Mouse (Mus musculus): ENCODE measurements at regions not wholly inside any gene's neighbourhood (a gene's known extent, or its start where the extent isn't known, plus 50 kb on each side); places are given as distances from the start of the nearest gene placed in this dataset.

DNA sequence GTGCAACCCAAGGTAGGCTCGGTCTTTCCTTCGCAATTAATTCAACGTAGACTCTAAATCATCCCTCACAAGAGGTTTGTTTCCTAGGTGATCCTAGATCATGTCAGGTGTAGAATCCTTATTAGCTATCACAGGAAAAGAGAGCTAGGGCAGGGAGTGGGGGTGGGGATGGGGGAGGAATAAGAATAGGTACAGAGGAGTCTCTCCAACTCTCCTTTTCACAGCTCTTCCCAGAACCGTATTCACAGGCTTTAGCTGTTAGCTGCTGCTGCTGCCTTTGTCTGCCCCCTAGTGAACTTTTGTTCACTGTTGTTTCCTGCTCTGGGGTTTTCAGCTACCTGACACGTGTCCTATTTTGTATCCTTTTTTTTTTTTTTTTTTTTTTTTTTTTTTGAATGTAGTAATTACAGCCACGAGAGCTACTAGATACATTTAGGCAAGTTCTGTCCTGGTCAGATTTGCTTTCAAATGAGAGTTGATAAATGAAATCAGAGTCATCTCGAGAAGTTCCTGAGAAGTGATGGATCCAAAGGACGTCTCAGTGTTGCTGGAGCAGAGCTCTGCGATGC lies 131.7 kb upstream of the Nrsn1 start:
- Histone ChIP-seq H3K4me1 (peaks cover 28% of the 10 kb centered on the region), H3K27me3 (replicated peaks) (no peaks in the 10 kb centered on the region), H3K9ac (no peak overlapping the region), H3K27ac (peak overlapping the region; percentile 65), H3K4me3 (no peak overlapping the region), H3K9me3 (no peaks in the 10 kb centered on the region), H3K36me3 (replicated peaks) (no peaks in the 10 kb centered on the region), H3K4me2 (no peak overlapping the region)
- 25% methylated on average over 9 of the region's 9 CpGs for WGBS
- ATAC-seq (replicated peaks) = peak; percentile 73

DNA sequence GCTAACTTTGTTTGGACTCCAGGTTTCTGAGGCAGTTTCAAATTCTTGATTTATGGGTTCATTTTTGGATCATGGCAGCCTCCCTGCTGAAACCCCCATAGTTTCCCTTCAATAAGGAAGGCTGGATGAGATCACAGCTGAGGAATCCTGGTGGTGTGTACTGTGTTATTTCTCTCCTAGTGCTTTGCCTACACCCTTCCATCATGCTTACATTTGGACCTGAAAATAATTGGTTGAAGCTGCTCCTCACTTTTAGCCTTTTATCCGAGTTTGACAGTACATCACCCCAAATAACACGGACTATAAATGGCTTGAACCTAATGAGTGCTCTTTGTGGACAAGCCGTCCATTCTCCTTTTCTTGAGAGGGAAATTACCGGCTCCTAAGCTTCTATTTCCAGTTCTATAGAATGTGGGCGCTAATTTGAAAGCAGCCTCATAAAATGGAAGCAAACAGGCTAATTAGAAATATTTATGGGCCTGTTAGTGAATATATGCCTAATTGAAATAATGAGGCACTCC lies 122.5 kb upstream of the Nrsn1 start:
- no peaks in the 10 kb centered on the region for H3K27me3 ChIP-seq (replicated peaks)
- H3K9me3 ChIP-seq = no peaks in the 10 kb centered on the region
- H3K9ac ChIP-seq = no peak overlapping the region
- 73% methylated on average over 5 of the region's 5 CpGs for WGBS
- no peaks in the 10 kb centered on the region for H3K36me3 ChIP-seq (replicated peaks)
- H3K4me1 ChIP-seq = no peaks in the 10 kb centered on the region
- H3K27ac ChIP-seq = no peak overlapping the region
- ATAC-seq (replicated peaks) = no peak
- H3K4me2 ChIP-seq = no peak overlapping the region
- no peak overlapping the region for H3K4me3 ChIP-seq

DNA sequence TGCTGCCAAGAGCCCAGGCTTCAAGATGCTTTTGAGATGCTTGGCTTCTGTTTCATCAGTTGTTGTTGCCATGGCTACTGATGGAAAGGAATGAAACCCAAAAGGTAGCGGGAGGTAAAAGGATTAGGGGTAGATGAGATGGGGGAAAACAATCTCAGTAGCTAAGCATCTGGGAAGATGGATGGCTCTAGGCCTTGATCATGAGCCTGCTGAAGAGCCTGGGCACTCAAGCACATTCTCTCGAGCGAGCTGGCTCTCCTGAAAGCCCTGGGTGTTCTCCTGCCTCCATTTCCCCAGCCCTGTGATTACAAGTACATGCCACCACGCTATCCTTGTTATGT lies 92.3 kb upstream of the Nrsn1 start:
- ATAC-seq (replicated peaks) = no peak
- peak overlapping the region; percentile 57 for H3K27ac ChIP-seq
- H3K36me3 ChIP-seq (replicated peaks) = no peaks in the 10 kb centered on the region
- no peak overlapping the region for H3K4me2 ChIP-seq
- no peaks in the 10 kb centered on the region for H3K9me3 ChIP-seq
- H3K4me3 ChIP-seq = no peak overlapping the region
- H3K9ac ChIP-seq = no peak overlapping the region
- peaks cover 11% of the 10 kb centered on the region for H3K4me1 ChIP-seq
- H3K27me3 ChIP-seq (replicated peaks) = no peaks in the 10 kb centered on the region
- 36% methylated on average over 4 of the region's 4 CpGs for WGBS

DNA sequence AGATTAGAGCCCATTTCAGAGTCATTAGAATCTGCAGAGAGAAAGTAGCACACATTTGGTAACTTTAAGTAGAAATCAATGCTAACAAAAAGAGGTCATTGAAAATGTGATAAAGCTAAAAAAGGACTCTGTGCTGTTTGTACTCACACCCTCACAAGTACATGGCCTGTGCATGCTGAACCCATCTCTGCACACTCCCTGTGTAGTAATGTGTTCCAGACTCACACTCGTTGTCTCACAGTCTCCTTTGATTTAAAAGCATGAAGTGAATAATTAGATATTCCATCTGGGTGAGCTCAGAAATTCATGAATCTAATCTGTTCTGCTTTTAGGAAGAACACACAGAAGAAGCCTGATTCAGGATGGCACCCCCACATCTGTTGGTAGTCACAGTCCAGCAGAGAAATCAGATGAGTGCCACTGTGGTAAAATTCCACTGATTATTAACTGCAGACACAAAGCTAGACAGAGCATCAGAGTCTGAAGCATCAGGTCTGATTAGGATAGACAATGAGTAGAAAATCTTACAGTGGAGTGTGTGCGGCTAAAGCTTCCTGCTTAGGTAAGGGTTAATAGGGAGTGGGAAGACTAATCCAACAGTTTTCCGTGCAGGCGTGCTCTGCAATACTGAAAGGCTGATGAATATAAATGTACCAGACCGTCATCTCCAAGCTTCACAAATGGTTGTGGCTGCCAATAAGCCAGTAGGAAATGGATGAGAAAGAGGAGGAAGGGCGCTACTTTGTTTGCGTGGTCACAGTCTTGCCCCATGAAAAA lies 91.7 kb upstream of the Nrsn1 start:
- peak; percentile 89 for ATAC-seq (replicated peaks)
- Histone ChIP-seq H3K4me1 (peaks cover 11% of the 10 kb centered on the region), H3K4me3 (no peak overlapping the region), H3K36me3 (replicated peaks) (no peaks in the 10 kb centered on the region), H3K9ac (no peak overlapping the region), H3K27me3 (replicated peaks) (no peaks in the 10 kb centered on the region), H3K27ac (peak overlapping the region; percentile 57), H3K4me2 (no peak overlapping the region), H3K9me3 (no peaks in the 10 kb centered on the region)
- WGBS = 14% methylated on average over 7 of the region's 7 CpGs

DNA sequence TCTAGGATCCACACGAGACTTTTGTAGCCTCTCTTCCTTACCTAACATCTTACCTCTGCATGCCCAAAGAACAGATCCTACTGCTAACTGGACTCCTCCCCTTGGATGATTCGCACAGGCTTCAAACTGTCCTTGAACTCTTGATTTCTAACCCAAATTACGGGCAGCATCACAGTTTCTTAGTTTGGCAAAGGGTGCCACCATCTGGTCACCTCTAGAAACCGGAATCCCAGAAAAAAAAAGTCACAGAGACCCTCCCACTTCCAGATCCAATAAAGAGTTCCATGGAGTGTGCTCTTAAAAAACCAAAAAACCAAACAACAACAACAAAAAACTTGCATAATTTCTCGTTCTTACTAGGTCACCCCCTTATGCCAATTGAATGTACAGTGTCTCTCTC lies 77.3 kb upstream of the Nrsn1 start:
- H3K27ac ChIP-seq = no peak overlapping the region
- H3K36me3 ChIP-seq (replicated peaks) = no peaks in the 10 kb centered on the region
- no peak overlapping the region for H3K4me3 ChIP-seq
- no peaks in the 10 kb centered on the region for H3K4me1 ChIP-seq
- no peak overlapping the region for H3K9ac ChIP-seq
- no peak for ATAC-seq (replicated peaks)
- H3K9me3 ChIP-seq = no peaks in the 10 kb centered on the region
- 50% methylated on average over 5 of the region's 5 CpGs for WGBS
- H3K4me2 ChIP-seq = no peak overlapping the region
- H3K27me3 ChIP-seq (replicated peaks) = no peaks in the 10 kb centered on the region

DNA sequence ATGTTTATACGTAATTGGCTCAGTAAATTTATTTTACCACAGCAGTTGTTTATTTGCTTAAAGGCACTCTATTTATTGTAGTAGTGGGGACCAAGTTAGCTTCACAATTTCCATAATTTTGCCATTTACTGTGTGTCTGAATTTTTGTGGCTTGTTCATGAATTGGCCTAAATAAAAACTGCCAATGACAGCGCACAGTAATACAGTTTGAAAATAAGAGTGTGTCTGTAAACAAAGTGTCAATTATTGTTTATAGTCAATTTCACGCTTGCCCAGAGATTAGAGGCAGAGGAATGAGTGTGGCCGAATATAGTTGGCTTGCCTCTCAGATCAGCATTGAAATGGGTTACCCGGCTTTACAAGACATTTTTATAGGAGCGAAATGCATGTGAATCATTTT lies 73.0 kb upstream of the Nrsn1 start:
- Histone ChIP-seq H3K4me3 (no peak overlapping the region), H3K27me3 (replicated peaks) (no peaks in the 10 kb centered on the region), H3K9ac (no peak overlapping the region), H3K36me3 (replicated peaks) (no peaks in the 10 kb centered on the region), H3K27ac (no peak overlapping the region), H3K9me3 (no peaks in the 10 kb centered on the region), H3K4me2 (no peak overlapping the region), H3K4me1 (no peaks in the 10 kb centered on the region)
- no peak for ATAC-seq (replicated peaks)
- WGBS = 82% methylated on average over 6 of the region's 6 CpGs

DNA sequence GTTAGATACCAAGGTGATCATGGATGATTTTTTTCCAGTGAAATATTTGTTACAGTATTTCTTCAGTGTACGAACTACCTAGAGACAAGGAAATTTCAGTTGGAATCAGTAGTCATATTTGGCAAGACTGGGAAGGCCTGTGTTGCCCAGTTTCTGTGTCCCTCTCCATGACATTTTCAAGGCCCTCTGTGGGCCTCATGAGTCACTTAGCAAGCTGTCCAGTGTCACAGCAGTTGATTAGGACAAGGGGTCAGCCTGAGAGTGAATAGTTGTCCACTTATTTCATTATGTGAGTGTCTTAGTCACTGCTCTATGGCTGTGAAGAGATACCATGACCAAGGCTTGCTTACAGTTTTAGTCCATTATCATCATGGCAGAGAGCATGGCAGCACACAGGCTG lies 71.5 kb upstream of the Nrsn1 start:
- Histone ChIP-seq H3K4me3 (no peak overlapping the region), H3K9me3 (no peaks in the 10 kb centered on the region), H3K4me1 (no peaks in the 10 kb centered on the region), H3K36me3 (replicated peaks) (no peaks in the 10 kb centered on the region), H3K27ac (no peak overlapping the region), H3K4me2 (no peak overlapping the region), H3K9ac (no peak overlapping the region), H3K27me3 (replicated peaks) (no peaks in the 10 kb centered on the region)
- 81% methylated on average over 1 of the region's 1 CpGs for WGBS
- no peak for ATAC-seq (replicated peaks)

DNA sequence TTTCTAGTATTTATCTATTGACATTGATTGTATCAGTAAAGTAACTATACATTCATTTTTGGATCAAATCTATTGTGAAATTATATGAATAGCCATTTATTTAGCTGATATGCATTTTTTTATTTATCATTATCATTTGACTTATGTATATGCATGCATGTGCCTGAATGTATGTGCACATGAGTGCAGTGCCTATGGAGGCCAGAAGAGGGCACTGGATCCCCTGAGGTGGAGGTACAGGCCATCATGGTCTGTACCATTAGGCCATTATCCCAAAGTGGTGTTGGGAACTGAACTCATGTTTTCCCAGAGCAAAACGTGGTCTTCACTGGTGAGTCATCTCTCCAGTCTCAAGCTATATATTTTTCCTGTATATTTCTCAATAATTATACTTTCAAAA lies 63.5 kb upstream of the Nrsn1 start:
- no peak overlapping the region for H3K4me2 ChIP-seq
- 82% methylated on average over 1 of the region's 1 CpGs for WGBS
- H3K4me3 ChIP-seq = no peak overlapping the region
- no peak for ATAC-seq (replicated peaks)
- H3K4me1 ChIP-seq = no peaks in the 10 kb centered on the region
- H3K27ac ChIP-seq = no peak overlapping the region
- H3K9ac ChIP-seq = no peak overlapping the region
- H3K9me3 ChIP-seq = no peaks in the 10 kb centered on the region
- H3K36me3 ChIP-seq (replicated peaks) = no peaks in the 10 kb centered on the region
- H3K27me3 ChIP-seq (replicated peaks) = no peaks in the 10 kb centered on the region
